Mouse (Mus musculus): ENCODE data around the gene Galnt6.
A peak's percentile ranks its signal among the peaks of the same experiment; 100 is the strongest.

Gene Galnt6

GRCm38 (mm10) chr15:100685849-100686248 is 43.3 kb downstream of the Galnt6 start:
- no peak for DNase-seq (ENCODE audit: low read depth in 1 of 2, low spot score in 2 of 2)

GRCm38 (mm10) chr15:100685255-100685654 is 43.9 kb downstream of the Galnt6 start:
- no peak for DNase-seq (ENCODE audit: low read depth in 1 of 2, low spot score in 2 of 2)

- DNase-seq (ENCODE audit: low read depth in 1 of 2, low spot score in 2 of 2) = no peak
Observed at GRCm38 (mm10) chr15:100684450-100684849, 44.7 kb downstream of the Galnt6 start.

- DNase-seq (ENCODE audit: low read depth in 1 of 2, low spot score in 2 of 2) = peak; percentile 48 to 72
Observed at GRCm38 (mm10) chr15:100683041-100683440, 46.1 kb downstream of the Galnt6 start.

GRCm38 (mm10) chr15:100681770-100682169 is 47.4 kb downstream of the Galnt6 start:
- no peak for DNase-seq (ENCODE audit: low read depth in 1 of 2, low spot score in 2 of 2)

GRCm38 (mm10) chr15:100680381-100680780 is 48.8 kb downstream of the Galnt6 start:
- DNase-seq (ENCODE audit: low read depth in 1 of 2, low spot score in 2 of 2) = no peak

GRCm38 (mm10) chr15:100679005-100679404 is 50.2 kb downstream of the Galnt6 start:
- no peak for DNase-seq (ENCODE audit: low read depth in 1 of 2, low spot score in 2 of 2)

- no peak for DNase-seq (ENCODE audit: low read depth in 1 of 2, low spot score in 2 of 2)
Observed at GRCm38 (mm10) chr15:100678581-100678980, 50.6 kb downstream of the Galnt6 start.

- no peak for DNase-seq (ENCODE audit: low read depth in 1 of 2, low spot score in 2 of 2)
Observed at GRCm38 (mm10) chr15:100677675-100678074, 51.5 kb downstream of the Galnt6 start.

GRCm38 (mm10) chr15:100676521-100676920 is 52.7 kb downstream of the Galnt6 start:
- DNase-seq (ENCODE audit: low read depth in 1 of 2, low spot score in 2 of 2) = no peak

- no peak for DNase-seq (ENCODE audit: low read depth in 1 of 2, low spot score in 2 of 2)
Observed at GRCm38 (mm10) chr15:100675486-100675885, 53.7 kb downstream of the Galnt6 start.

- DNase-seq (ENCODE audit: low read depth in 1 of 2, low spot score in 2 of 2) = no peak
Observed at GRCm38 (mm10) chr15:100674566-100674965, 54.6 kb downstream of the Galnt6 start.

GRCm38 (mm10) chr15:100673585-100674391 is 55.4 kb downstream of the Galnt6 start:
- no peak for DNase-seq (ENCODE audit: low read depth in 1 of 2, low spot score in 2 of 2)

- DNase-seq (ENCODE audit: low read depth in 1 of 2, low spot score in 2 of 2) = no peak
Observed at GRCm38 (mm10) chr15:100670833-100671232, 58.3 kb downstream of the Galnt6 start.

- no peak for DNase-seq (ENCODE audit: low read depth in 1 of 2, low spot score in 2 of 2)
Observed at GRCm38 (mm10) chr15:100670004-100670403, 59.2 kb downstream of the Galnt6 start.

- peak in 1 of 2 experiments; percentile 63 for DNase-seq (ENCODE audit: low read depth in 1 of 2, low spot score in 2 of 2)
Observed at GRCm38 (mm10) chr15:100669337-100669736, 59.8 kb downstream of the Galnt6 start, which contains the start of gene Bin2. Bin2 (minus strand) TSS chr15:100669553.

GRCm38 (mm10) chr15:100667871-100668545 is 61.2 kb downstream of the Galnt6 start:
- DNase-seq (ENCODE audit: low read depth in 1 of 2, low spot score in 2 of 2) = no peak

- DNase-seq (ENCODE audit: low read depth in 1 of 2, low spot score in 2 of 2) = no peak
Observed at GRCm38 (mm10) chr15:100667420-100667819, 61.8 kb downstream of the Galnt6 start.

- DNase-seq (ENCODE audit: low read depth in 1 of 2, low spot score in 2 of 2) = no peak
Observed at GRCm38 (mm10) chr15:100666851-100667250, 62.3 kb downstream of the Galnt6 start.

GRCm38 (mm10) chr15:100666219-100666696 is 62.9 kb downstream of the Galnt6 start:
- DNase-seq (ENCODE audit: low read depth in 1 of 2, low spot score in 2 of 2) = no peak

GRCm38 (mm10) chr15:100665411-100666218 is 63.6 kb downstream of the Galnt6 start:
- DNase-seq (ENCODE audit: low read depth in 1 of 2, low spot score in 2 of 2) = no peak

All from monocyte, adult 2 months (primary cell).